Mouse (Mus musculus) spleen, adult 2 months (tissue): ENCODE data around the gene Esrrb.

ENCODE experiments used
- CTCF ChIP-seq: fragments of 200-500 bp; IDR thresholded peaks from 2 replicates; pipeline ENCODE4 v1.5.1; 2011; ENCODE audit warnings: mild to moderate bottlenecking, inconsistent platforms; ENCODE audit not compliant: insufficient read depth, insufficient read length, insufficient replicate concordance; ENCODE audit errors: extremely low read depth
- POLR2A ChIP-seq: fragments of 200-500 bp; IDR thresholded peaks from 2 replicates; pipeline ENCODE4 v1.6.1; 2011; ENCODE audit warnings: low read depth, low read length, inconsistent platforms

- TF ChIP-seq POLR2A (no peak), CTCF (no peak)
These were observed 130.6 kb downstream of the Esrrb start for GRCm38 (mm10) chr12:86491500-86491899.
